Mouse (Mus musculus): ENCODE measurements around the gene Yars2. TPM values are rescaled to one million over a fixed set of nuclear protein-coding genes. Genes with fewer than 3 reads are reported as not detected.

Gene Yars2
- polyA plus RNA-seq (2014; fragmentation: Illumina TruSeq; extraction: RNeasy Lipid Tissue Mini Kit (QIAGEN cat#74804); ENCODE audit: low read depth, low replicate concordance) = 20.6 TPM

DNA sequence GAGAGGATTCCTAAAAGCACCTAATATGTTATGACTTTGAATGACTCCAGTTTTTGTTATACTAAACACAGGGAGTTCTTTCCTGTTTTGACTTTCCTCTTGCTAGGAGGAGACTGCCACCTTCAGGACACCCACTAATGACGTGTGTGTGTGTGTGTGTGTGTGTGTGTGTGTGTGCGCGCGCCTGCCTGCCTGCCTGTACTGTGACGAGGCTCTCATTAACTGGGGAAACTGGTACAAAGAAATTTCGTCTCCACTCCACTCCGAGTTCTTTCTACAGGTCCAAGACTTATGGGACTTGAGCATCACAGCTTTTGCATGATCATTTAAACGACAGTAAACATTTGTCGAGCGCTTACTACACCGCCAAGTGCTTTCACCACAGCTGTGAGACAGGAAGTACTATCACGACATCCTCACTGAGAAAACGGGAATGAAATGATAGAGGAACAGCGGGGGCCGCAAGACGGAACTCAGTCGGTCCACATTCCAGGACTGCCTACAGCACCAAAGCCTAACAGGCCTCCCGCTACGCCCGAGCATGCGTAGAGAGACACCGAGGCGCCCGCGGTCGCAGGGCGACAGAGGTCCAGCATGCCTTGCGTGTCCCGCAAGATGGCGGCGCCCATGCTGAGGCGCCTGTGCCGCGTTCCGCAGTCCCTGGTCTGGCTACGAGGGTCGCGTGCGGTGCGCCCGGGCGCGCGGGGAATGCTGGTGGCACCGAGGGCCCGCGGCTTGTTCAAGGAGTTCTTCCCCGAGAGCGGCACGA is at the start of gene Yars2:
Yars2 (plus strand) TSS at position 597 of the 769 bp plus-strand sequence.

DNA sequence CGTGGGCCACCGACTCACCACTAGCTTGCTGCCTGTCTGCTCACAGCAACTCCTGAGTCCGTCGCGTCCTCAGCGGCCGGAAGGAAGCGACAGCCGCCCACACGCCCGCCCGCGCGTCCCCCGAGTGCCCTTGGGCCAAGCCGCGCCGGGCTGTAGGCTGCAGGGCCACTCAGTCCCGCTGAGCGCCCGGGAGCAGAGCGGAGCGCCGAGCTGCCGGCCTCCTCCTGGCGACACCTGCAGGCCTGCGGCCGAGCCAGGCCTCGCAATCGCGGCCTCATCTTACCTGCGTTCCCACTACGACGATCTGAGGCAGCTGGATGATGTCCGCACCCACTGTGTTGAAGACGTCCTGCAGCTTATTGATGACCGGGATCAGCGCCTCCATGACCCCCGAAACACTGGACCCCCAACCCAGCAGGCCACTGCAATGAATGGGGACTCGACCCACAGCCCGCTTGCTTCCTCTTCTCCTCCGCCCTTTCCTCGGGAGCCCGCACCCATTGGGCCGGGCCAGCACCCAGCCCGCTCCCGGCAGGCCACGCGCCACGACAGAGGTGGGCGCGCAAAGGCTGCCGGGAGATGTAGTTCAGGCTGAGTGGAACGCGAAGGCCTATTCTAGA is 55.8 kb downstream of the Yars2 start, which contains the start of gene Dnm1l:
Dnm1l (minus strand) TSS at position 479 of the 620 bp plus-strand sequence.

Other genes with a start within 250 kb of the Yars2 start
- gene Pkp2, start 89.6 kb upstream of the Yars2 start, polyA plus RNA-seq (2014; fragmentation: Illumina TruSeq; extraction: RNeasy Lipid Tissue Mini Kit (QIAGEN cat#74804); ENCODE audit: low read depth, low replicate concordance) = 2.8 TPM
- 183 TPM for gene Dnm1l, start 56.0 kb downstream of the Yars2 start, polyA plus RNA-seq (2014; fragmentation: Illumina TruSeq; extraction: RNeasy Lipid Tissue Mini Kit (QIAGEN cat#74804); ENCODE audit: low read depth, low replicate concordance)